Mouse (Mus musculus): Measurements from ENCODE around the gene Ace3.
"Not testable (repeated sequence)": the region's sequence is repeated elsewhere in the genome, so short reads cannot be mapped to it uniquely, and the experiment has no call there.

Ace3 gene

GRCm38 (mm10) chr11:105984452-105984851 is 10.0 kb upstream of the Ace3 start:
- no peak for DNase-seq

- no peak for DNase-seq
Observed at GRCm38 (mm10) chr11:105987446-105987845, 7.0 kb upstream of the Ace3 start.

GRCm38 (mm10) chr11:105989446-105989845 is 5.0 kb upstream of the Ace3 start:
- no peak for DNase-seq

GRCm38 (mm10) chr11:105990231-105990630 is 4.2 kb upstream of the Ace3 start:
- peak; percentile 44 to 53 for DNase-seq

GRCm38 (mm10) chr11:106000062-106000461 is 5.6 kb downstream of the Ace3 start:
- DNase-seq, result no peak

GRCm38 (mm10) chr11:106001718-106002117 is 7.2 kb downstream of the Ace3 start:
- DNase-seq, result peak; percentile 49 to 53

GRCm38 (mm10) chr11:106004576-106004975 is 10.1 kb downstream of the Ace3 start:
- DNase-seq, result peak; percentile 72 to 83

- DNase-seq, result peak; percentile 89 to 93
Observed at GRCm38 (mm10) chr11:106005970-106006369, 11.5 kb downstream of the Ace3 start.

- peak; percentile 76 to 90 for DNase-seq
Observed at GRCm38 (mm10) chr11:106007821-106008220, 13.3 kb downstream of the Ace3 start, which contains the start of gene Kcnh6. Gene Kcnh6 (plus strand): TSS chr11:106008124.

DNA sequence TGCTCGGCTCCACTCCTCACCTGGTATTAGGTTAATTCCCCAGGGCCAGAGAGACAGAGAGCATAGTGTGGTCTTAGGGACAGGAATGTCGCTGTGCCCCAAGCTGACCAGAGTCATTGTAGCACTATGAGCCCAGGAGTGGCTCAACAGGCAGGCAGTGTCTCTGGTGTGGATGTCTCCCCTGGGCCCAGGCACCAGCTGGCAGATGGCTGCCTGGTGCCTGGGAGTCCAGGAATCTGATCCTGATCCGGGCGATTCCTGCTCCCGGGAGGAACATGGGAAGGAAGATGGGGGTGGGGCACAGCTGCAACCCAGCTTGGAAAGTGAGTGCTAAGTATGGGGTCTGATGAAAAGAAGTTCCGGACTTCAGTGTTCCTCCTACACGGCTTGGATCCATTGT is 18.2 kb downstream of the Ace3 start:
- no peak for DNase-seq

- peak; percentile 37 to 76 for DNase-seq
Observed at GRCm38 (mm10) chr11:106013556-106014225, 19.2 kb downstream of the Ace3 start.

- DNase-seq, result no peak
Observed at GRCm38 (mm10) chr11:106016440-106016839, 22.0 kb downstream of the Ace3 start.

DNA sequence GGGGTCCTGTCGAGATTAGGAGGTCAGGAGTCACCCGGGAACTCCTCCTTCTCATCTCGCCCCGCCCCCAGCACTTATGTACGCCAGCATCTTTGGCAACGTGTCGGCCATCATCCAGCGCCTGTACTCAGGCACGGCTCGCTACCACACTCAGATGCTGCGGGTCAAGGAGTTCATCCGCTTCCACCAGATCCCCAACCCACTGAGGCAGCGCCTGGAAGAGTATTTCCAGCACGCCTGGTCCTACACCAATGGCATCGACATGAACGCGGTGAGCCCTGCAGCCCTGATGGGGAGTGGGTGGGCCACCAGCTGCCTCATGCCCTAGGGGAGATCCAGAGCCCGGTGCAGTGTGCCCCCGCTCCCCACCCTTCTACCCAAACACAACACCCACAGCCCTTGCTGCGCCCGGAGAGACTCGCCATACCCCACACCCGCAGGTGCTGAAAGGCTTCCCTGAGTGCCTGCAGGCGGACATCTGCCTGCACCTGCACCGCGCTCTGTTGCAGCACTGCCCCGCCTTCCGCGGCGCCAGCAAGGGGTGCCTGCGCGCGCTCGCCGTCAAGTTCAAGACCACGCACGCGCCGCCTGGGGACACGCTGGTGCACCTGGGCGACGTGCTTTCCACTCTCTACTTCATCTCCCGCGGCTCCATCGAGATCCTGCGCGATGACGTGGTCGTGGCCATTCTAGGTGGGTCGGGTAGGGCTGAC is 25.7 kb downstream of the Ace3 start:
- DNase-seq, result peak in 1 of 2 experiments; percentile 27

GRCm38 (mm10) chr11:106025774-106026173 is 31.3 kb downstream of the Ace3 start:
- DNase-seq, result no peak

DNA sequence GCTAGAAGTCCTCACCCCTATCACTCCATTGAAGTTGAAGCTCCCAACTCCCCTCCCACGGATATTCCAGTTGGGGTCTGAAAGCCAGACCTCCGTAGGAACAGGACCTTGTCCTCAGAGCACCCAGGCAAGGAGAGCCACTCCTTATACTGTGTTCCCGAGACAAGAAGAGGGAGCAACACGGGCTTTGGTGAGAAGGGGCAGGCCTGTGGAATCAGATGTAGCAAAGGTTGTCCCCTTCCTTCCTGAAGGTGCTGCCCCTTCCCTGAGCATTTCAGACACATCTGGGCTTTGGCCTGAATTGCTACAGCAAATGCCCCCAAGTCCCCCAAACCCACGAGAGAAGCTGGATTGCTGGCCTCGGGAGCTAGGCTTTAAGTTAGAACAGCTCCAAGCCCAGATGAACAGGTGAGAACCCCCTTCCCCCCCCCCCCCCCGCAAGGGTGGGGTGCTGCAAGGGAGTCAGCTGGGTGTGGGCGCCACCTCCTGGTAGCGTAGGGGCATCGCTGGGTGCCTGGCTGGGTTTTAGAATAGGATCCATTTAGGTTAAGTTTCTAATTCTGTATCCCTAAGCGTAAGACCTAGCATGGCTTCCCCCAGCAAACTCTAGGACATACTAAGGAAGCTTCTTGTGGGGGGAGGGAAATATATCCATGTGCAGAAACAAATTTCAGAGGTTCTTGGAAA is 32.1 kb downstream of the Ace3 start:
- DNase-seq, result peak; percentile 55 to 79

DNA sequence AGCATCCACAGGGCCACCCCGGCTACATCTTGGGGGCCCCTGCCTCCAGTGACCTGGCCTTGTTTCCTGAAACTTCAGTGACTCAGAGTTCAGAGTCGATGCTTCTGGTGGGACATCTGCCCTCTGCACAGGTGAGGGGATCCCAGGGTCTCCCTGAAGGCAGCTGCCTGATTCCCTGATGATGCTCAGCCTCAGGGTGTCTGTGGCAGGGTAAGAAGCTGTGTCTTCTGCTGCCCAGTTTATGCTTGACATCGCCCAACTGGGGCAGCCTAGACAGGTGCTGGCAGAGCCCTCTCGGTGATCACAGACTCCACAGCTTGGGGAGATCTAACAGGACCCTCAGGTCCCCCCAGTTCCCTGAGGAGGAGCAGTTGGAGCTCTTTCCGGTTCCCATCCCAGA is 33.1 kb downstream of the Ace3 start:
- no peak for DNase-seq

DNA sequence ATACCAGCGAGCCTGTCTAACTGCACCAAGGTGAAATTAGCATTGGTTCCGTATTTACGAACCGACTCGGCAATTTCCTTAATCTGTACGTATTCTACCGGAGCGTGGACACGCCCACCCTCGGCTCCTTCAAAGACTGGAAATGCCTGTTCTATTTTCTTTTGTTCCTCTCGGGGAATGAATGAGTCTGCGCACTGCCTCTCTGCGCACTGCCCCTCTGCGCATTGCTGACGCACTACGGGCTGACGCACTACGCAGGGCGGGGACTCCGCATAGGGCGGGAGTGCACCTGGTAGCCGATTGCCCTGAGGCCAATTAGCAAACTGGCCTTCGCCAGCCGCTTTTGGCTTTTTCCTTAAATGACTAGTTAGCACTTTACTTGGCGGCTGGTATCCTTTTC is 37.6 kb downstream of the Ace3 start:
- not testable (repeated sequence) for DNase-seq

- DNase-seq, result peak; percentile 29 to 39
Observed at GRCm38 (mm10) chr11:106033491-106033919, 39.0 kb downstream of the Ace3 start.

DNA sequence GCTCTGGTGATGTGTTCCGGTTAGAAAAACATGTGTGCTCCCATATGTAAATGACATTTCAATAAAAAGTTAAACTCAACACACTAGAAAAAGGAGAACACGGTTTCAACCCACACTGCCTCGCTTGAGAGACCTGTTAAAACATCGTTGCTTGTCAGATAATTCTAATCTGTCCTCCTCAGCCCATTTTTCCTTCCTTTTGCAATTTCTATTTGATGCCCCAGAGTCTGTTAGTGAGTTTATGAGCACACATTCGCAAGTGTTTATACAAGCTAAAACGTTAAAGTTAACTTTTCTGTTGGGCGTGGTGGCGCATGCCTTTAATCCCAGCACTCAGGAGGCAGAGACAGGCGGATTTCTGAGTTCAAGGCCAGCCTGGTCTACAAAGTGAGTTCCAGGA is 40.5 kb downstream of the Ace3 start:
- no peak for DNase-seq

GRCm38 (mm10) chr11:106036548-106037417 is 42.3 kb downstream of the Ace3 start, which contains the start of gene Dcaf7:
Gene Dcaf7 (plus strand): TSS chr11:106036872.
- DNase-seq, result peak; percentile 96 to 97

- DNase-seq, result peak in 1 of 2 experiments; percentile 24
Observed at GRCm38 (mm10) chr11:106037418-106037751, 42.9 kb downstream of the Ace3 start.

GRCm38 (mm10) chr11:106044349-106044748 is 49.9 kb downstream of the Ace3 start:
- no peak for DNase-seq

DNA sequence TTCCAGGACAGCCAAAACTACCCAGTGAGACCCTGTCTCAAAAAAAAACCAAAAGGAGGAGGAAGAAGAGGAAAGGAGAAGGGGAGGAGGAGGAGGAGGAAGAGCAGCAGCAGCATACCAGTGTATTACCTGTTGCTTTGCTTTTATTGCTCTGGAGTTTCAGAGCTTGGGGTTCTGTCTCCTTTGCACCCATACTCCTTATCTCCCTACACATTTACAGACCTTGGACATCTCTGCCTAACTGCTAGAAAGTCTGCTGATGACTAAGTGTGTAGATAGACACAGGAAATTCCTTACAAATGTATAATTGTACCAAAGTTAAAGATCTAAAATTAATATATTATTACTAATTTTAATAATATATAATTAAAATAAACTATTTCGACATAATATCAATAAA is 50.8 kb downstream of the Ace3 start:
- no peak for DNase-seq
